Mouse (Mus musculus): ENCODE data around the gene Cep112.

DNA sequence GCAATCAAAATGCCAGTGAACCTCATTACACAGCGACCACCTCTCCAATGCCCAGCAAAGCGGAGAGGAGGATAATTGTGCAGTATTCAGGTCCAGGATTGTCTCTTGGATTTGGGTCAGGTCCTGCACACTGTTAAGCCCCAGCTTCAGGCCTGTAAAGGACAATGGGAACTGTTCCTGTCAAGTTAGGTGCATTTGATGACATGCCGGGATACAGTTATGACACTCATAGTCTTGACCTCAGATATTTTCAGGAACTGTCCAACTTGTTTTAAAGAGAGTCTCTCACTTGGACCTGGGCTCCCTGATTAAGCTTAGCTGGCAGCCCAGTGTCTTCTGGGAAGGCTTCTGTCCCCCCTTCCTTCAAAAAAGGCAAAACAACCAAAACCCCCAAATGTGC, 1.1 kb downstream of the Cep112 start:
- TF ChIP-seq CTCF (IDR thresholded peaks at IDR 0.05; ENCODE audit: low read depth) (no peak), EP300 (IDR thresholded peaks at IDR 0.05; ENCODE audit: low read depth) (no peak)

Measured in liver, embryonic 14.5 days (tissue).